Mouse (Mus musculus) adrenal gland, postnatal 36 days (tissue): ENCODE data around the gene Id1. TPM values are rescaled to one million over a fixed set of nuclear protein-coding genes. Genes with fewer than 3 reads are reported as not detected.

Experiments used
- DNase-seq, 2 experiments: peaks; one replicate each; pipeline ENCODE4 v3.0.0; 2021; ENCODE audit warnings: mixed read lengths in 1 of 2
- total RNA-seq, 2 experiments: library from RNA; stranded (reverse); gene quantifications; 2 replicates each; pipeline ENCODE4 v1.2.3; 2021

Gene Id1
- total RNA-seq, 2 experiments from 2014 or later = 68.4 to 105 TPM

- peak in 1 of 2 experiments; percentile 34 for DNase-seq
Observed at GRCm38 (mm10) chr2:152753944-152754711, 18.1 kb downstream of the Id1 start, which contains the start of gene Cox4i2. Cox4i2 (plus strand) TSS chr2:152754173.

GRCm38 (mm10) chr2:152756474-152757393 is 20.7 kb downstream of the Id1 start:
- DNase-seq = no peak

DNA sequence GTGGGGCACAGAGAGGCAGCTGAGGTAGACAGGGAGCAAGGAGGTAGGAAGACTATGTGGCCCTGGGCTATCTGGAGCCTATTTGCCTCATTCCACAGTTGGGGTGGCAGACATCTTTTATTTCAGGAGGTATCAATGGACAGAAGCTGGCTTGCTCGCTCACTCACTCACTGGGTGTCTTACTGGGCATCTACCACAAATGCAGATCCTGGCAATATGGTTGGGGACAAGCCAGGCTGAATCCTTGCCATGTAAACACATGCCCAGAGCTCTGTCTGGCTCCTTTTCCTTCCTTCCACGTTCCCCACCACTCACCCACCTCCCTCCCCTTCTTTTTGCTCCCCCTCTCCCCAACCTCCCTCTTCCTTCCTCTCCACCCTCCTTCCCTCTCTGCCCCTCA is 21.4 kb downstream of the Id1 start:
- no peak for DNase-seq

GRCm38 (mm10) chr2:152758351-152758750 is 22.3 kb downstream of the Id1 start:
- no peak for DNase-seq

GRCm38 (mm10) chr2:152763310-152763709 is 27.3 kb downstream of the Id1 start:
- no peak for DNase-seq

DNA sequence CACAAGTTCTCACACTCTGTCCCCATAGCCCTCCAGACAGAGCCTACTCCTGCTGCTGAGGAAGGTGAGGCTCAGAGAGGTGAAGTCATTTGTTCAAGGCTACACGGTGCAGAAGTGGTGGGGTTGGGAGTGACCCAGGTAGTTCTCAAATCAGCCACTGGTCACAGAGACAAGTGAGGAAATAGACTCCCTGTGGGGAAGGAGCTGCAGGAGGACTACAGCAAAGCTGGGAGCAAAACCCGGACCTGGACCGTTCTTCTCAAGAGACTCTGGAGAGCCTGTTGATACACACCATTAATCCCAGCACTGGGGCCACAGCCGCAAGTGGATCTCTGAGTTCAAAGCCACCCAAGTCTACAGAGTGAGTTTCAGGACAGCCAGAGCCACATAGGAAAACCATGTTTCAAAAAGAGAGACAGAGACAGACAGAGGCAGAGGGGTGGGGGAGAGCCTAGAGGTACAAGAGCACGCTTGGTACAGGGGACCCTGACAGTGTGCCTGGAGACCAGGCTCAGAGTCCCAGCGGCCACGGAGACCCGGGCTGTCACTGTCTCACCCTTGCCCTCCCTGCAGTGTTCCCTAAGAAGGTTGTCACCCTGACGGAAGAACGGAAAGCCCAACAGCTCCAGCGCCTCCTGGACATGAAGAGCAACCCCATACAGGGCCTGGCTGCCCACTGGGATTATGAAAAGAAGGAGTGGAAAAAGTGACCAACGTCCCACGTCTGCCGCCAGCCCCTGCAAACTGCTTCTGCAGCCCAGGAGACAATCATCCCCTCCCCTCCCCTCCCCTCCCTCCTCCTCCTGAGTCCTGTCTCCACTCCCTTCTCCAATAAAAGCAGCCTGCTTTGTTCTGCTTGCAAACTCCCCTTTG is 28.4 kb downstream of the Id1 start:
- DNase-seq = no peak

- no peak for DNase-seq
Observed at GRCm38 (mm10) chr2:152765045-152765674, 29.1 kb downstream of the Id1 start.

DNA sequence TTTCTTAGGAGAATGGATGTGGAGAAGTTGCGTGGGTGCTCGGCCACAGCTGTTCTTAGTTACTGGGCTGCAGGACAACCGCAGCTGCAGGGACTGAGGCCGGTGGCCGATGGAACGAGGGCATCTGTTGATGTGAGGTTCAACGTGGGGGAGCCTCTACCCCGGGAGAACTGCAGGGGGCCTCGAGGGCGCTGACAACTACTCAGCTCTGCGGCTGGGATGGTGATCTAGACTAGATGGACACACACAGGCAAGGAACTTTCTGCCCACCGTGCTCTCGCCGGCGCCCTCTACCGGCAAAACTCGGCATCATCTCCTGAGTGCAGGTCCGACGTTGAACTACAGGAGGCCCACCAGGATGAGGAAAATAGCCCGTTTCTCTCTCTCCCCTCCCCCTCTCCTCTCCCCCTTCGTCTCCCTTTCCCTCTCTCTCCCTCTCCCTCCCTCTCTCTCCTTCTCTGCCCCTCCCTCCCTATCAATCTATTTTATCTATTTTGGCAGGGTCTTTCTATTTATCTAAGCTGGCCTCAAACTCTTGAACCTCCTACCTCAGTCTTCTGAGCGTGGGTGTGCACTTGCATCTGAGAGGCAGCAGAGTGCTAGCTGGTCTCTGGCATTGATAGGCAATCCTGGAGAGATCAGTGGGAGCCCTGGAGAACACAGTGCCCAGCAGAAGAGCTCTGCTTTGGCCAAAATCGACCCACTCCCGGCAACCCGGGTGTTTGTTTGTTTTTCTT is 30.5 kb downstream of the Id1 start:
- DNase-seq = peak; percentile 93 to 94

DNA sequence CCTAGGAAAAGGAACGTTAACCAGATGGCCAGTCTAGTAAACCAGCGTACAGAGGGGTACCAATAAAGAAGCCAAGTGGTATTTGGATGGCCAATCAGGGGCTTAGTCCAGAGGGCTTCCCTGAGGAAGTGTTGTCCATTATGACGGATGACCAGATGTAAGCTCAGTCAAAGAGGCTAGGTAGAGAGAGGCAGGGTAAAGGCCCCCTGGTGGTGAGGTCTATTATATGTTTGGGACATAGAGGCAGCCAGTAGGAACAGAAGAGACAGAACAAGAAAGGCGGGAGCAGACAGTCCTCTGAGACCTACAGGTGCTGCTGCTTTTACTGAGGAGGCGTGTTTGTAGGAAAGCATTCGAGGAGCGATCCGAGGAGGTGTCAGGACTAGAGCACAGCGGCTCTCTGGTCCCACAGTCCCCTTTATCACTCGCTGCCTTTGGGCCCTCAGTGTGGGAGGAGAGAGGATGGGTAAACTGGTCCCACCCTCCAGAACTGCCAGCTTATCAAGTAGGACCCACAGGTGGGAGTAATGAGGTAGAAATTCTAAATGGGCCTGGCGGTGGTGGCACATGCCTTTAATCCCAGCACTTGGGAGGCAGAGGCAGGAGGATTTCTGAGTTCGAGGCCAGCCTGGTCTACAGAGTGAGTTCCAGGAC is 31.7 kb downstream of the Id1 start:
- DNase-seq = peak; percentile 66 to 84

- DNase-seq = no peak
Observed at GRCm38 (mm10) chr2:152769677-152770076, 33.6 kb downstream of the Id1 start.

GRCm38 (mm10) chr2:152771571-152771970 is 35.5 kb downstream of the Id1 start:
- DNase-seq = no peak

DNA sequence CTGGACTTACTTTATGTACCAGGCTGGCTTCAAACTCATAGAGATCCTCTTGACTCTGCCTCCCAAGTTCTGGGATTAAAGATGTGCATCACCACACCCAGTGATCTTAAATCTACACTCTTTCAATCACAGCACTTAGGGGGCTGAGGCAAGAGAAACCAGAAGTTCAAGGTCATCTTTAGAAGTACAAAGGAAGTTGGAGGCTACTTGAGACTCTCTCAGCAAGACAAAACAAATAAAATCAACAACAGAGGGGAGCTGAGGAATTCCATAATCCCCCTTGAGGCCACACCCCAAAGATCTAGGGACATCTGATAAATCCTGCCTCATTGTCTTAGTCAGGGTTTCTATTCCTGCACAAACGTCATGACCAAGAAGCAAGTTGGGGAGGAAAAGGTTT is 36.2 kb downstream of the Id1 start:
- no peak for DNase-seq

DNA sequence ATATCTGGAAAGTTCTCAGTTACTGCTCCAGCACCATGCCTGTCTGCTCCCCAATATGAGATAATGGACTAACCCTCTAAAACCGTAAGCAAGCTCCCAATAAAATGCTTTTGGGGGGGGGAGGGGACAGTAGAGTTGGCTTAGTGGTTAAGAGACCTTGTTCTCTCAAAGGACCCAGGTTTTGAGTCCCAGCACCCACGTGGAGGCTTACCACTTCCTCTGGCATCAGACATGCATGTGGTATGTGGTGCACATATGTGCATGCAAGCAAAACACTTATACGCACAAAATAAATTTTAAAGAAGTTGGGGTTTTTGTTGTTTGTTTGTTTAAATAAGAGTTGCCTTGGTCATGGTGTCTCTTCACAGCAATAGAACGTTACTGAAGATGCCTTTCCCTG is 39.3 kb downstream of the Id1 start:
- DNase-seq = no peak

GRCm38 (mm10) chr2:152776019-152776418 is 40.0 kb downstream of the Id1 start:
- no peak for DNase-seq

DNA sequence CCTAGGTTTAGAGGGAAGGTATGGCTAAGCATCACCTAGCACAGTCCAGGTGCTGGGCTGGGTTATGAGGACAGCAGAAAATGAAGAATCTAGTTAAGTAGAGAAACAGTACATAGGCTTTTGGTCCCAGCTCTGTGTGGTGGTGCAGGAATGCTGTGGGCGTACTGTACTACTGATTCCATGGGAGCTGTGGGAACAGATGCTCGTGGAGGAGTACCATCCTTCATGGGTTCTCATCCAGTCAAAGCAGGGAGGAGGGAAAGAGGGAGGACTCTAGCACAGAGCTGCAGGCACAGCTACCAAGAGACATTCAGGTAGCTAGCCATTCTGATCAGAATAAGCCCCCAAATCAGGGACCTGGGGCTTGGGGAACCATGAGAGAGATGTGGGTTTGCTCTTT is 40.4 kb downstream of the Id1 start:
- DNase-seq = no peak

DNA sequence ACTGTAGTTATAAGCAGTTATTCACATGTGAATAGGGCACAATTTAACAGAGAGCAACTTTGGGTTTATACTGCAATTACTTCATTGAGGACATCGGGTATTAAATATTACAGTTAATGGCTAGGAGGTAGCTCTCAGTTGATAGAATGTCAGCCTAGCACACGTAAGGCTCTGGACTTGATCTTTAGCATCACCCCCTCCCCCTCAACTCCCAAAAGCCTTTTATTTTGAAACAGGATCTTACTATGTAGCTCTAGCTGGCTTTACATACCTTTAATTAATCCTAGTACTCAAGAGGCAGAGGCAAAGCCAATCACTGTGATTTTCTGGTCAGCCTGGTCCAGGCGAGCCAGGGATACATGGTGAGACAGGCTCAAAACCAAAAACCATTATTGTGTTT is 41.0 kb downstream of the Id1 start:
- DNase-seq = no peak

DNA sequence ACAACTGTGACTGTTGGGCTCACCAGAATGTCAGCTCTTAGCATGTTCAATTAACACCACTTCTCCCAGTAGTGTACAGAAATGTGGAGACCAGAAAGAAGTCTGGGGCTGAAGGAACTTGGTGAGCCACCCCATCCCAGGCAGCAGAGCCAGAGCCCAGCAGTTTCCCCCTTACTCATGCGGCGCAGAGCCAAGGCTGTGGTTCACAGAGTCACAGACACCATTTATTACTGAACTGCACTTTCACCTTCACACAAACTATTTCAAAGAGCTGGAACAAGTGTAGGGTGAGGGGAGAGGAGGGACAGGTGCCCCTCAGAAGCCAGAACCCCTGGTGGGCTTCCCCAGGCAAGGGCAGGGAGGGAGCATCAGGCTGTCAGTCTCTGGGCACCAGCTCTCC is 44.4 kb downstream of the Id1 start:
- peak; percentile 73 to 79 for DNase-seq

- DNase-seq = peak; percentile 49 to 57
Observed at GRCm38 (mm10) chr2:152781031-152781711, 45.1 kb downstream of the Id1 start.

DNA sequence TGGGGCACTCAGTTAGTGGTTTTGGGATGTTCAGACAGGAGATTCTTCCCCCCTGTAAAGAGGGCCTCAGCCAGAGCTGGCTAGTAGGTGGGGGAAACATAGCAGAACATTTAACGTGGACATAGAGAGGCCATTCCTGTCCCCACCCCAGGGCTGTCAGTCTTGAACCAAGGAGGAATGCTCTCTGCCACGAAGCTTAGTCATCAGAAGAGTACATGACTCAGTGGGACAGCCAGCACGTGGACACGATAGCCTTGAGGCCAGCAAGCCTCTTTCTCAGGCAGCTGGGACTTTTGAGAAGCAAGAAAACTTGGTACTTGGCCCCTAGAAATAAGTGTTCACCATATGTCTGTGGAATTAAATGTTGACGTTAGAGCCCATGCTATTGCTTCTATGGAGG is 46.6 kb downstream of the Id1 start:
- DNase-seq = peak; percentile 76 to 84

GRCm38 (mm10) chr2:152783241-152783640 is 47.2 kb downstream of the Id1 start:
- DNase-seq = no peak
